Mouse (Mus musculus): ENCODE measurements around the gene Zmynd19.

The Zmynd19 gene

GRCm38 (mm10) chr2:24949421-24950188 is at the start of gene Zmynd19:
Zmynd19 (plus strand) TSS chr2:24949792.
- peak; percentile 99 for DNase-seq

GRCm38 (mm10) chr2:24901055-24901454 is 48.5 kb upstream of the Zmynd19 start:
- DNase-seq, result no peak

- DNase-seq, result no peak
Observed at GRCm38 (mm10) chr2:24902999-24903398, 46.6 kb upstream of the Zmynd19 start.

GRCm38 (mm10) chr2:24904823-24905652 is 44.6 kb upstream of the Zmynd19 start:
- DNase-seq, result no peak

- no peak for DNase-seq
Observed at GRCm38 (mm10) chr2:24905653-24906155, 43.9 kb upstream of the Zmynd19 start.

- no peak for DNase-seq
Observed at GRCm38 (mm10) chr2:24910481-24910880, 39.1 kb upstream of the Zmynd19 start.

- no peak for DNase-seq
Observed at GRCm38 (mm10) chr2:24912189-24912588, 37.4 kb upstream of the Zmynd19 start.

- DNase-seq, result no peak
Observed at GRCm38 (mm10) chr2:24912589-24912988, 37.0 kb upstream of the Zmynd19 start.

- DNase-seq, result no peak
Observed at GRCm38 (mm10) chr2:24914762-24915161, 34.8 kb upstream of the Zmynd19 start.

- DNase-seq, result peak; percentile 94
Observed at GRCm38 (mm10) chr2:24918930-24919838, 30.4 kb upstream of the Zmynd19 start, which contains the start of gene Ehmt1. Ehmt1 (minus strand) TSS chr2:24919614.

- DNase-seq, result no peak
Observed at GRCm38 (mm10) chr2:24919839-24920175, 29.8 kb upstream of the Zmynd19 start.

GRCm38 (mm10) chr2:24923561-24923960 is 26.0 kb upstream of the Zmynd19 start:
- DNase-seq, result no peak

- DNase-seq, result no peak
Observed at GRCm38 (mm10) chr2:24925284-24925683, 24.3 kb upstream of the Zmynd19 start.

GRCm38 (mm10) chr2:24926345-24926964 is 23.1 kb upstream of the Zmynd19 start:
- DNase-seq, result no peak

- no peak for DNase-seq
Observed at GRCm38 (mm10) chr2:24926965-24927358, 22.6 kb upstream of the Zmynd19 start.

GRCm38 (mm10) chr2:24927810-24928479 is 21.6 kb upstream of the Zmynd19 start:
- DNase-seq, result no peak

- no peak for DNase-seq
Observed at GRCm38 (mm10) chr2:24929119-24929518, 20.5 kb upstream of the Zmynd19 start.

- DNase-seq, result no peak
Observed at GRCm38 (mm10) chr2:24929593-24929992, 20.0 kb upstream of the Zmynd19 start.

GRCm38 (mm10) chr2:24934441-24934963 is 15.1 kb upstream of the Zmynd19 start:
- DNase-seq, result no peak

GRCm38 (mm10) chr2:24935057-24935796 is 14.4 kb upstream of the Zmynd19 start, which contains the start of gene Arrdc1:
Arrdc1 (minus strand) TSS chr2:24935252.
- DNase-seq, result peak; percentile 82

- no peak for DNase-seq
Observed at GRCm38 (mm10) chr2:24942092-24942491, 7.5 kb upstream of the Zmynd19 start.

Data from right cerebral cortex, postnatal 14 days (tissue).